Mouse (Mus musculus) neural tube, embryonic 15.5 days (tissue): ENCODE measurements around the gene Bcl7c. TPM values are rescaled to one million over a fixed set of nuclear protein-coding genes. Genes with fewer than 3 reads are reported as not detected.
"Not testable (repeated sequence)": the region's sequence is repeated elsewhere in the genome, so short reads cannot be mapped to it uniquely, and the experiment has no call there.

Experiments used
- ATAC-seq: fragments of 200-750 bp; cut with Nextera tagmentation; 2 replicates; pipeline ENCODE4 v1.8.0; 2017; ENCODE audit warnings: mild to moderate bottlenecking, moderate TSS enrichment, moderate library complexity; ENCODE audit not compliant: low FRiP score
- H3K27ac ChIP-seq: fragments of 300-500 bp; sonication (generic); replicated peaks from 2 replicates; pipeline ENCODE4 v1.5.1; 2015; ENCODE audit warnings: mild to moderate bottlenecking, inconsistent platforms
- H3K27me3 ChIP-seq: fragments of 300-500 bp; sonication (generic); replicated peaks from 2 replicates; pipeline ENCODE4 v1.6.1; 2015; ENCODE audit warnings: inconsistent platforms
- H3K36me3 ChIP-seq: fragments of 300-500 bp; sonication (generic); 2 replicates; pipeline ENCODE4 v1.6.1; 2015; ENCODE audit warnings: inconsistent platforms
- H3K4me1 ChIP-seq: fragments of 300-500 bp; sonication (generic); 2 replicates; pipeline ENCODE4 v1.6.1; 2015; ENCODE audit warnings: inconsistent platforms
- H3K4me2 ChIP-seq: fragments of 300-500 bp; sonication (generic); 2 replicates; pipeline ENCODE4 v1.6.1; 2015; ENCODE audit warnings: inconsistent platforms, mild to moderate bottlenecking, moderate library complexity
- H3K4me3 ChIP-seq: fragments of 300-500 bp; sonication (generic); replicated peaks from 2 replicates; pipeline ENCODE4 v1.5.1; 2015; ENCODE audit warnings: mild to moderate bottlenecking, inconsistent platforms
- H3K9ac ChIP-seq: fragments of 300-500 bp; sonication (generic); replicated peaks from 2 replicates; pipeline ENCODE4 v1.6.1; 2015; ENCODE audit warnings: mild to moderate bottlenecking, inconsistent platforms
- H3K9me3 ChIP-seq: fragments of 300-500 bp; sonication (generic); replicated peaks from 2 replicates; pipeline ENCODE4 v1.6.1; 2016; ENCODE audit warnings: inconsistent platforms
- WGBS: fragments of 180-500 bp; shearing (Covaris S2); methylation state at CpG from one replicate; pipeline ENCODE4 v1.1.7; 2015; ENCODE audit warnings: mixed read lengths; 5-methylcytosine and 5-hydroxymethylcytosine counted together
- polyA plus RNA-seq: library from polyadenylated mRNA; unstranded; fragments of >200 nt; fragmentation: Nextera tagmentation; extraction: Ambion mirVana; gene quantifications from 2 replicates; pipeline ENCODE4 v1.2.1, GENCODE M21; 2015

The Bcl7c gene
- polyA plus RNA-seq, 1 experiment from 2014 or later, result 49.5 TPM

DNA sequence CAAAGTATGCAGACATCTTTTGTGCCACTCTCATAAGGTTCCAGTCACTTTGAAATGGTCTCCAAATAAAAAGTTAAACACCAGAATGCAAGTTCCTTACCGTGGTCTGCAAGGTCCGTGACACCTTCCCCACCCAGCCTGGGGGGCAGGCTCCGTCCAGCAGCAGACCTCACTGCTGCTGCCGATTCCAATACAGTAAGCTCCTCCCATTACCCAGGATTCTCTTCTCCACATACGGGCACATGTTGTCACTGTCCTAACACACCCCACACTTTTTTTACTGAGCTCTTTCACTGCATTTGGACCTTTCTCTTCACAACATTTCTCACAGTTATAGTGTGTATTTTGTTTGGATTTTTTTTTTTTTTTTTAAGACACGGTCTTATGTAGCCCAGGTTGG lies 46.9 kb downstream of the Bcl7c start:
- H3K27ac ChIP-seq, result no peak overlapping the region
- no peak overlapping the region for H3K4me3 ChIP-seq
- no peak for ATAC-seq
- H3K27me3 ChIP-seq, result no peaks in the 10 kb centered on the region
- H3K9ac ChIP-seq, result no peak overlapping the region
- no peaks in the 10 kb centered on the region for H3K4me1 ChIP-seq
- 84% methylated on average over 6 of the region's 6 CpGs for WGBS
- no peaks in the 10 kb centered on the region for H3K9me3 ChIP-seq
- H3K36me3 ChIP-seq, result peaks cover 36% of the 10 kb centered on the region
- H3K4me2 ChIP-seq, result no peak overlapping the region

- H3K9me3 ChIP-seq, result no peaks in the 10 kb centered on the region
- no peak overlapping the region for H3K27ac ChIP-seq
- no peak overlapping the region for H3K4me2 ChIP-seq
- no peak overlapping the region for H3K9ac ChIP-seq
- peaks cover 27% of the 10 kb centered on the region for H3K36me3 ChIP-seq
- ATAC-seq, result no peak
- WGBS, result 90% methylated on average over 3 of the region's 3 CpGs
- no peaks in the 10 kb centered on the region for H3K27me3 ChIP-seq
- no peaks in the 10 kb centered on the region for H3K4me1 ChIP-seq
- H3K4me3 ChIP-seq, result no peak overlapping the region
These were observed 47.9 kb downstream of the Bcl7c start for GRCm38 (mm10) chr7:127660882-127661281.

DNA sequence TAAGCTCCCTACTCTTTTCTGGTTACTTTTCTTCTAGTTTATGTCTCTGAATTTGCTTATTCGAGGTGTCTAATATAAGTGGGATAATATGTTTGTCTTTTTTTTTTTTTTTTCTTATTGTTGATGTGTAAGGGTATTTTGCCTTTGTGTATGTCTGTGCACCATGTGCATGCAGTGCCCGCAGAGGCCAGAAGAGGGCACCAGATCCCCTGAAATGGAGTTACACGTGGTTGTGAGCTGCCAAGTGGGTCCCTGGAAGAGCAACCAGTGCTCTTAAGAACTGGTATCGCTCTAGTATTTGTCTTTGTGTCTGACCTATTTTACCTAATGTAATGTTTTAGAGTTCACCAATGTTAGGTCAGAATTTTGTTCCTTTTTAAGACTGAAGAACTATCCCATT lies 51.8 kb downstream of the Bcl7c start:
- Histone ChIP-seq H3K9ac (no peak overlapping the region), H3K4me2 (no peak overlapping the region), H3K27ac (no peak overlapping the region), H3K36me3 (peaks cover 4% of the 10 kb centered on the region; the same call in 1 of the 2 replicates), H3K9me3 (no peaks in the 10 kb centered on the region), H3K4me1 (peaks cover 4% of the 10 kb centered on the region), H3K4me3 (no peak overlapping the region), H3K27me3 (no peaks in the 10 kb centered on the region)
- no peak for ATAC-seq
- WGBS, result 35% methylated on average over 4 of the region's 4 CpGs

DNA sequence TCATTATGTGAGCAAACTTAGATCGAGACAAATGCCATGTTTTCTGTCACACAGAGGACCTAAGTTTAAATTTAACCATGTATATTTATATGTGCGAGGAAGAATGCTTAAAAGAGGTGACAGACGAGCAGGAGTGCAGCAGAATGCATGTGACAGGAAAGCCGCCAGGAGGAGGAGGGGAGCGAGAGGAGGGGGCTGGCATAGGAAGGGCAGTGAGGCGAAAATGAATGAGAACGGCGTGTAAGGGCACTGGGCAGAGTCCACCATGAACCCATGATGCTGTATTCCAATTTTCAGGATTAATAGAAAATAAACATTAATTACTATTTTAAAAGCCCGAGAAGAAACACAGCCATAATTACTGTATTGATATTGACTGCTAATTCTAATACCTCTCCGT lies 54.4 kb downstream of the Bcl7c start:
- Histone ChIP-seq H3K4me3 (no peak overlapping the region), H3K4me1 (peaks cover 7% of the 10 kb centered on the region), H3K4me2 (no peak overlapping the region), H3K9me3 (no peaks in the 10 kb centered on the region), H3K27ac (no peak overlapping the region), H3K36me3 (no peaks in the 10 kb centered on the region), H3K9ac (no peak overlapping the region), H3K27me3 (no peaks in the 10 kb centered on the region)
- no peak for ATAC-seq
- WGBS, result 77% methylated on average over 10 of the region's 10 CpGs

- H3K4me1 ChIP-seq, result peaks cover 7% of the 10 kb centered on the region
- H3K9ac ChIP-seq, result no peak overlapping the region
- no peaks in the 10 kb centered on the region for H3K36me3 ChIP-seq
- peak overlapping the region; percentile 46 for H3K4me2 ChIP-seq
- H3K27me3 ChIP-seq, result no peaks in the 10 kb centered on the region
- no peak overlapping the region; the same call in 1 of the 2 replicates for H3K4me3 ChIP-seq
- ATAC-seq, result no peak
- 8% methylated on average over 18 of the region's 18 CpGs for WGBS
- H3K27ac ChIP-seq, result no peak overlapping the region
- no peaks in the 10 kb centered on the region for H3K9me3 ChIP-seq
These were observed 56.7 kb downstream of the Bcl7c start for GRCm38 (mm10) chr7:127652050-127652449.

DNA sequence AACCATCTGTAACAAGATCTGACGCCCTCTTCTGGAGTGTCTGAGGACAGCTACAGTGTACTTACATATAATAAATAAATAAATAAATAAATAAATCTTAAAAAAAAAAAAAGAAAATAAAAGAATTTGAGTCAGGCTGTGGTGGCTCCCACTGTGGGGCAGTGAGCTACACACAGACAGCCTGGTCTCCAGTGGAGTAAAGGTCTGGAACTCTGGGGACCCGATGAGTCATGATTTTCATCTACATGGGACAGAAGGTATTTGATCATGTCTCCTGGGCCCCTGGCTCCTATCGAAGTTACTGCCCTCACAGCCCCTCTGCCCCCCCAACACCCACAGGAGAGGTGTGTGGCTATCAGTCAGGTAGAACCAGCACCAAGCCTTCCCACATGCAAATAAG lies 57.1 kb downstream of the Bcl7c start:
- peaks cover 7% of the 10 kb centered on the region for H3K4me1 ChIP-seq
- H3K9ac ChIP-seq, result no peak overlapping the region
- H3K9me3 ChIP-seq, result no peaks in the 10 kb centered on the region
- no peaks in the 10 kb centered on the region for H3K36me3 ChIP-seq
- peak overlapping the region; percentile 46; the same call in 1 of the 2 replicates for H3K4me2 ChIP-seq
- no peak for ATAC-seq
- H3K4me3 ChIP-seq, result no peak overlapping the region
- WGBS, result 66% methylated on average over 2 of the region's 3 CpGs
- H3K27ac ChIP-seq, result no peak overlapping the region
- H3K27me3 ChIP-seq, result no peaks in the 10 kb centered on the region

DNA sequence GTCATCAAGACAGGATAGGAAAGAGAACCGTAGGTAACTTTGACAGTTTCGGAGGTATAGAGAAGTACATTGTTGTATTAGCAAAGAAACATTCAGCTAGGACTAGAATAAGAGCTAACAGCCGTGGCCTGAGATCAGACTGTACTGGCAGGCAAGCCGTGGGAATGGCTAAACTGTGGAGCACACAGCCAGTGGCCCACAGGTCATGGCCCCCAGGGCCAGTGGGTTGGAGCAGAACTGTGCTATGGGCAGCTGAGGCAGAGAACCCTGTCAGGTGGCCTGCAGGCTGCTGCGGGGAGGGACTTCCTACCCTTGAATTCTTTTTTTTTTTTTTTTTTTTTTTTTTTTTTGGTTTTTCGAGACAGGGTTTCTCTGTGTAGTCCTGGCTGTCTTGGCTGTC lies 59.5 kb downstream of the Bcl7c start:
- no peaks in the 10 kb centered on the region for H3K36me3 ChIP-seq
- ATAC-seq, result no peak
- H3K9ac ChIP-seq, result no peak overlapping the region
- H3K9me3 ChIP-seq, result no peaks in the 10 kb centered on the region
- H3K27me3 ChIP-seq, result no peaks in the 10 kb centered on the region
- H3K4me2 ChIP-seq, result no peak overlapping the region
- H3K4me3 ChIP-seq, result no peak overlapping the region
- H3K27ac ChIP-seq, result no peak overlapping the region
- 82% methylated on average over 6 of the region's 6 CpGs for WGBS
- peaks cover 7% of the 10 kb centered on the region for H3K4me1 ChIP-seq

DNA sequence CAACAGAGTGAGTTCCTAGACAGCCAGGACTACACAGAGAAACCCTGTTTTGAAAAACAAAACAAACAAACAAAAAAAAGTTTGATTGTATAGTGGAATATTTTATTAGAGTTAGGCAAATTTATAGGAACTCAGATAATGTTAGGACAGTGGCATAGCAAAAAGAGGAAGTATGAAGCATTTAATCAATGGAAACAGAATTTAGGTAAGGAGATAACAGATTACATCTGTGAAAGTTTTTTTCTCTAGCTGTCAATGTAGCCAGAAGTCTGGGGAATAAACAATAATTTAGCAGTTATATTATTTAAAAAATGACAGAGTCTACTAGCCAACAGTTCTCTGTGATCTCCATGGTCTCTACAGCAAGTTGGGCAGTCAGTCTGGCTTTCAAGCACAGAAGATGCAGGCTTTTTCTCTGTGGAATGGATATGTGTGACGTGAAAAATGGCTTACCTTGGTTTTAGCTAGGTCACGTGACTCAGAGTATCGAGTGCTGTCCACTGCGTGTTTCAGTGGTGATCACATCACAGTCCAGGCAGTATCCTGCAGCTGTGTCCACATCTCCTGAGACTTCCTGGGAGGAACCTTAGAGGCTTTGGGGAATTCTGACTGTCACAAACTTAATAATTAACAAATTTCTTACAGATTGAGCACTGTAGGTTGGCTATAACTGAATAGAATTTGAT lies 60.1 kb downstream of the Bcl7c start:
- Histone ChIP-seq H3K27me3 (no peaks in the 10 kb centered on the region), H3K4me1 (peaks cover 7% of the 10 kb centered on the region), H3K4me3 (no peak overlapping the region), H3K4me2 (no peak overlapping the region), H3K9me3 (no peaks in the 10 kb centered on the region), H3K27ac (no peak overlapping the region), H3K36me3 (no peaks in the 10 kb centered on the region), H3K9ac (no peak overlapping the region)
- no peak for ATAC-seq
- 87% methylated on average over 4 of the region's 4 CpGs for WGBS

GRCm38 (mm10) chr7:127647576-127647975 lies 61.2 kb downstream of the Bcl7c start:
- H3K27ac ChIP-seq, H3K36me3 ChIP-seq, H3K4me1 ChIP-seq, H3K9me3 ChIP-seq, ATAC-seq, H3K4me3 ChIP-seq, H3K27me3 ChIP-seq, H3K4me2 ChIP-seq, H3K9ac ChIP-seq: not testable (repeated sequence)
- WGBS, result 92% methylated on average over 7 of the region's 7 CpGs

DNA sequence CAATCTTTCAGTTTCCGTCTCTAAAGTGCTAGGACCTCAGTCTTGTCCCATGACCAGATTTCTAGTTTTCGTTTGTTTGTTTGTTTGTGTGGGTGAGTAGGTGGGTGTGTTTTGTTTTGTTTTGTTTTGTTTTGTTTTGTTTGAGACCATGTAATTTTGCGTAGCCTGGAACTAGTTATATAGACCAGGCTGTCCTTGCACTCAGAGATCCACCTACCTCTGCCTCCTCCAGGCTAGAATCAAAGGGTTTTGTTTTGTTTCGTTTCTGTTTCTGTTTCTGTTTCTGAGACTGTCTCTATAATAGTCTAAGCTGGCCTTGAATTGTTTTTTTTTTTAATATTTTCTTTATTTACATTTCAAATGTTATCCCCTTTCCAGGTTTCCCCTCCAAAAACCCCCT lies 62.4 kb downstream of the Bcl7c start:
- no peaks in the 10 kb centered on the region for H3K4me1 ChIP-seq
- H3K36me3 ChIP-seq, result no peaks in the 10 kb centered on the region
- WGBS, result 94% methylated on average over 4 of the region's 4 CpGs
- H3K4me2 ChIP-seq, result no peak overlapping the region
- no peaks in the 10 kb centered on the region for H3K27me3 ChIP-seq
- H3K4me3 ChIP-seq, result no peak overlapping the region
- no peaks in the 10 kb centered on the region for H3K9me3 ChIP-seq
- no peak for ATAC-seq
- H3K27ac ChIP-seq, result no peak overlapping the region
- no peak overlapping the region for H3K9ac ChIP-seq

DNA sequence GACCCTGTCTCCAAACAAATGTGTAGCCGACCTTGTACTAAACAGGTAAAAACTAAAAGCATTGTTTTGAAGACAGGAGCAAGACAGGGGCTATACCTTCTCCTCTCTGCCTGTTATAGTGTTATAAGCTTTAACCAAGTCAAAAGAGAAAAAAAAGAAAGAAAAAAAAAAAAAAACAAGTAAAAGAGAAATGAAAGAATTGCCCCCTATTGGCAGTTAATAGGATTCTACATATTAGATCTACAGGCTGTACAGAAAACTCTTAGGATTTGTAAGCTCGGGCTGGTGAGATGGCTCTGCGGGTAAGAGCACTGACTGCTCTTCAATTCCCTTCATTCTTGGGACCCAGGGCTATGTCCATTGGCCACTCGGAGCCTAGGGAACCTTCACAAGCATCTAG lies 66.5 kb downstream of the Bcl7c start:
- H3K9me3 ChIP-seq, result no peaks in the 10 kb centered on the region
- ATAC-seq, result no peak
- H3K4me2 ChIP-seq, result no peak overlapping the region
- peaks cover 5% of the 10 kb centered on the region for H3K4me1 ChIP-seq
- no peak overlapping the region for H3K9ac ChIP-seq
- H3K4me3 ChIP-seq, result no peak overlapping the region
- no peaks in the 10 kb centered on the region for H3K27me3 ChIP-seq
- H3K36me3 ChIP-seq, result no peaks in the 10 kb centered on the region
- 81% methylated on average over 4 of the region's 4 CpGs for WGBS
- H3K27ac ChIP-seq, result no peak overlapping the region

DNA sequence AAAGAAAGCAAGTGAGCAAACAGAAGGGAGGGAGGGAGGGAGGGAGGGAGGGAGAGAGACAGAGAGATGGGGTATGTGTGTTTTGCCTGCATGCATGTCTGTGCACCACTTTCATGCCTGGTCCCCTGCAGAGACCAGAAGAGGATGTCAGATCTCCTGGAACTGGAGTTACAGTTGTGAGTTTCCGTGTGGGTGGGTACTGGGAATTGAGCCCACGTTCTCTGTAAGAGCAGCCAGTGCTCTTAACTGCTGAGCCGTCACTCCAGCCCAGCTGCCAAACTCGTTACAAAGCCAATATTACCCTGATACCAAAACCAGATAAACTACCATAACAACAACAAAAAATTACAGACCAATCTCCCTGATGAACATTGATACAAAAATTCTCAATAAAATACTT lies 67.5 kb downstream of the Bcl7c start:
- Histone ChIP-seq H3K36me3 (no peaks in the 10 kb centered on the region), H3K4me3 (no peak overlapping the region), H3K9me3 (no peaks in the 10 kb centered on the region), H3K27me3 (no peaks in the 10 kb centered on the region), H3K4me1 (peaks cover 10% of the 10 kb centered on the region), H3K27ac (no peak overlapping the region), H3K9ac (no peak overlapping the region), H3K4me2 (no peak overlapping the region)
- ATAC-seq, result no peak
- WGBS, result 51% methylated on average over 4 of the region's 4 CpGs
